Mouse (Mus musculus) testis, adult 2 months (tissue): ENCODE results near the gene Clec3a. TPM values are rescaled to one million over a fixed set of nuclear protein-coding genes. Genes with fewer than 3 reads are reported as not detected.
A peak's percentile ranks its signal among the peaks of the same experiment; 100 is the strongest.

Source experiments
- H3K27ac ChIP-seq: fragments of 200-500 bp; 2 replicates; pipeline ENCODE4 v1.5.1; 2012; ENCODE audit warnings: low read depth, low read length; ENCODE audit not compliant: control insufficient read depth, insufficient read depth
- H3K27me3 ChIP-seq: fragments of 200-500 bp; 2 replicates; pipeline ENCODE4 v1.6.1; 2012; ENCODE audit warnings: mild to moderate bottlenecking, low read length, moderate library complexity; ENCODE audit not compliant: control insufficient read depth, insufficient read depth
- H3K36me3 ChIP-seq: fragments of 200-500 bp; 2 replicates; pipeline ENCODE4 v1.6.1; 2012; ENCODE audit warnings: mild to moderate bottlenecking, low read length; ENCODE audit not compliant: control insufficient read depth, insufficient read depth
- H3K4me1 ChIP-seq: fragments of 200-500 bp; 2 replicates; pipeline ENCODE4 v1.6.1; 2012; ENCODE audit warnings: low read length; ENCODE audit not compliant: control insufficient read depth, insufficient read depth
- H3K4me3 ChIP-seq: fragments of 200-500 bp; 2 replicates; pipeline ENCODE4 v1.5.1; 2012; ENCODE audit warnings: low read depth, mild to moderate bottlenecking, low read length, moderate library complexity, mixed read lengths; ENCODE audit not compliant: control insufficient read depth
- CTCF ChIP-seq: fragments of 200-500 bp; IDR thresholded peaks from 2 replicates; pipeline ENCODE4 v1.5.1; 2012; ENCODE audit warnings: low read depth, mild to moderate bottlenecking, inconsistent platforms, low read length, moderate library complexity; ENCODE audit not compliant: control insufficient read depth, insufficient read depth, insufficient replicate concordance
- POLR2A ChIP-seq: fragments of 200-500 bp; IDR thresholded peaks from 2 replicates; pipeline ENCODE4 v1.6.1; 2012; ENCODE audit warnings: low read depth, mild to moderate bottlenecking, inconsistent platforms, low read length, moderate library complexity; ENCODE audit not compliant: control insufficient read depth
- polyA plus RNA-seq: library from polyadenylated mRNA; depleted of rRNA; stranded (reverse); fragments of >200 nt; gene quantifications from 2 replicates; pipeline ENCODE4 v1.2.3, GENCODE M21; 2012

The Clec3a gene
- polyA plus RNA-seq, 1 experiment = not detected

DNA sequence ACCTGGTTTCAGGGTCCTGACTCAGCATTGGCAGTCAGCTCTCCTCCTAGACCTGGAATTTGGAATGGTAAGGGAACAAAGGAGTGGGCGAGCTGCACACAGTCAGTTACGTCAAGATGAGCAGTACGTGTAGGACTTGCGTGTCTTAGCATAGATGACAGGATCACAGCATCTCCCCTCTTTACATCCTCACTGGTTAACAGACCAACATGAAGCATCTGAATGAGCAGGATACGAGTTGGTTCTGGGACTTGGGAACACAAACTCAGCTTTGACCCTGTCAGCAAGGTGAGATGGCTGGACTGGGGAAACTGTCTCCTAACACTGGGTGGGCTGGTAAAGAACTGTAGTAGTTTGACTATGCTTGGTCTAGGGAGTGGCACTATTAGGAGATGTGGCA, 18.6 kb upstream of the Clec3a start:
- Histone ChIP-seq H3K36me3 (no peaks in the 10 kb centered on the region), H3K27me3 (no peaks in the 10 kb centered on the region), H3K27ac (no peak overlapping the region), H3K4me1 (no peaks in the 10 kb centered on the region), H3K4me3 (no peak overlapping the region)
- TF ChIP-seq CTCF (no peak), POLR2A (no peak)

DNA sequence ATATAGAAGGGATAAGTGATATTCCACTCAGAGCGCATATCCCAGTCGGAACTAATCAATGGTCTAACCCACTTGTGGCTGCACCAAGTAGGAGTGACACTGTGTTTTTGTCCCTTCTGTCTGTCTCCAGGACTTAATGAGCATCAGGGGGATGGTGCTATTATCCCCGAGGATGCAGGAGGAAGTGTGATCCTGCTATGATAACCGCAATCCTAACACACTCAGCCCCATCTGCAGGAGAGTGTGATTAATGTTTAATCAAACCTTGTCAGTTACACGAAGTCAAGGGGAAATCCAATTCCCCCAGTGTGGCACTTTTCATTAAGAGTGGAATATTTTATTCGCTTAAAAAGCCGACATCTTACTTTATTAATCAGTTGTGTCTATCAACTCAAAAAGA, 16.2 kb upstream of the Clec3a start:
- Histone ChIP-seq H3K27me3 (no peaks in the 10 kb centered on the region), H3K4me3 (no peak overlapping the region), H3K27ac (no peak overlapping the region), H3K36me3 (no peaks in the 10 kb centered on the region), H3K4me1 (no peaks in the 10 kb centered on the region)
- no peak for TF ChIP-seq CTCF

DNA sequence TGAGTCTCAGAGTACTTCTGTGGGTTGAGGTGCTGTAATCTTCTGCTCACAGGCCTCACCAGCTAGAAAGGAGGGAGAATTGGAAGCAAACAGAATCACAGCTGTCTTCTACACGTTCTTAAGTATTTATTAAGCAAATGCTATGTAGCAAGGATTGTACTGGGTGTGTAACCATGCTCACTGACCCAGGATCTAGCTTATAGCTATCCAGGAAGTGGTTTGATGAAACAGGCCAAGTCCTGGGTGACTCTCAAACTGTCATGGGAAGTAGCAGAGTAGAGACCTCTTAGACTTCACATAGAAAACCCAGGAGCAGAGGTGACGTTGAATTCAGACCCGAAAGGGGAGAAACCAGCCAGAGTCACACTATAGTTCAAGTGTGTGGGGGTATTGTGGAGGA, 6.5 kb upstream of the Clec3a start:
- no peaks in the 10 kb centered on the region for H3K36me3 ChIP-seq
- no peak overlapping the region for H3K4me3 ChIP-seq
- TF ChIP-seq POLR2A (no peak), CTCF (no peak)
- no peaks in the 10 kb centered on the region for H3K27me3 ChIP-seq
- H3K4me1 ChIP-seq = no peaks in the 10 kb centered on the region
- H3K27ac ChIP-seq = no peak overlapping the region

DNA sequence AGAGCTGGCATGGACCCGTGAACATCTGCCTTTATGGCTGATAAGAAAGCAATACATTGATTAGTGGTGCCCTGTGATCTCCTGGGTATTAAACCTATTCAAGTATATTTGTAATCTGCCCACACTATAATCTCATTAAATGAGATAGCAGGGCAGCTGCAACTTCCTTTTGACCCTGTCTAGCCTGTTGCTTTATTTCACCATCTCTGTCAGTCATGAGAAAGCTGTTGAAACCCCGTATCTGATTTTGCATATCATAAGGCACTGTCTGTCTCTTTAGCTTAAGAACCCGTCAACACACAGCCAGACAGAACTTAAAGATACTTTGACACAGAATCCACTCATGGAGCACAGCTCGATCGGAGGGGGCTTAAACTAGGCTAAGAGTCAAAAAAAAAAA, 600 bp downstream of the Clec3a start:
- H3K4me3 ChIP-seq = no peak overlapping the region
- H3K4me1 ChIP-seq = no peaks in the 10 kb centered on the region
- H3K27me3 ChIP-seq = no peaks in the 10 kb centered on the region
- H3K27ac ChIP-seq = no peak overlapping the region
- no peaks in the 10 kb centered on the region for H3K36me3 ChIP-seq
- TF ChIP-seq CTCF (no peak), POLR2A (no peak)

DNA sequence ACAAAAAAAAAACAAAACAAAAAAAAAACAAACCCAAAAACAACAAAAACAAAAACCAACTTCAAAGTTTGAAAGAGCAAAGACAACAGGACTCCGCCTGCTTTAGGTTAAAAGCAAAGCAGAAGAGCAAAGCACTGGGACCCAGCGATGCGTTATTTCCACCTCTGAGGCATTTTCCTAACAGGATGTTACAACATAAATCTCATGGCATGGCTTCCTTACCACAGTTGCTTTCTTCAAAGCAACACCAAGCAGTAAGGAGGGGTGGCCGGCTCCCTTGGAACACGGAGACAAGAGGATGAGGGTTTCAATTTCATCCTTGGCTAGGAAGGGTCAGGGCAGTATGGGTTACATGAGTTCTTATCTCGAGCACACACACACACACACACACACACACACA, 1.0 kb downstream of the Clec3a start:
- no peaks in the 10 kb centered on the region for H3K27me3 ChIP-seq
- no peak overlapping the region for H3K4me3 ChIP-seq
- no peaks in the 10 kb centered on the region for H3K36me3 ChIP-seq
- no peak overlapping the region for H3K27ac ChIP-seq
- H3K4me1 ChIP-seq = no peaks in the 10 kb centered on the region
- TF ChIP-seq POLR2A (no peak), CTCF (no peak)

DNA sequence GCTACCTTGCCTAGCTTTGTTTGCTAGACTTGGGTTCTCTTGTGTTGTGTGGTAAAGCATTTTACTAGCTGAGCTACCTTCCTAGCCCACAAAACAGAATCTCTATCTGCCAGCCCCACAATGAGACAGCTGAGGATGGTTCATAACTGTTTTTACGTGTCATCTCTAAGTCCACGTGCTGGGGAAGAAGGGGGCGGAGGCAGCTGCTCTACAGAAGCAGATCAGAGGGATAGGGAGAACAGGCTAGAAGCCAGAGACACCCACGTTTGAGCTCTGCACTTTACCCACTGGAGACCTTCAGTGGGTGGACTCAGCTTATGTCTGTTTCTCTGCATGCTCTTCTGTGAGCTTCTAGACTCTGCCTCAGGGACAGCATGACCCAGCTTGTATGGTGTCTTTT, 3.7 kb downstream of the Clec3a start:
- TF ChIP-seq POLR2A (no peak), CTCF (no peak)
- Histone ChIP-seq H3K36me3 (no peaks in the 10 kb centered on the region), H3K27me3 (no peaks in the 10 kb centered on the region), H3K4me3 (no peak overlapping the region), H3K4me1 (no peaks in the 10 kb centered on the region), H3K27ac (no peak overlapping the region)

DNA sequence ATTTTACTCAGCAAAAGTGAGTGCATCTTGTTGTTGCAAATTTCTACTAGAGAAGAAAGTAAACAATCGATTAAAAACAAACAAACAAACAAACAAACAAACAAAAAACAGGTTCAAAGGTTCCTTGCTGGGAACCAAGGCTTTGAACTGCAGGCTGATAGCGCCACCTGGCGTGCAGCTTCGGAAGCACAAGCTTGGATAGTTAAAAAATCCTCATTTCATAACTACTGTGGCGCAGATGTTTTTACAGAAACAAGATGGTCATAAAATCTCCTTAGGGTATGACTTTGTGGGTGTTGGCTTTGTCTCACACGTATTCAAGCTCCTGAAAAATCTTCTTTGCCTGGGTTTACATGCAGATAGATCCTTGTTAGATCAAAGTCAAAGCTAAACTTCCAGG, 20.4 kb downstream of the Clec3a start:
- Histone ChIP-seq H3K27ac (no peak overlapping the region), H3K4me3 (no peak overlapping the region), H3K27me3 (no peaks in the 10 kb centered on the region), H3K4me1 (peaks cover 11% of the 10 kb centered on the region), H3K36me3 (no peaks in the 10 kb centered on the region)
- TF ChIP-seq CTCF = peak; percentile 94
- TF ChIP-seq POLR2A = no peak

DNA sequence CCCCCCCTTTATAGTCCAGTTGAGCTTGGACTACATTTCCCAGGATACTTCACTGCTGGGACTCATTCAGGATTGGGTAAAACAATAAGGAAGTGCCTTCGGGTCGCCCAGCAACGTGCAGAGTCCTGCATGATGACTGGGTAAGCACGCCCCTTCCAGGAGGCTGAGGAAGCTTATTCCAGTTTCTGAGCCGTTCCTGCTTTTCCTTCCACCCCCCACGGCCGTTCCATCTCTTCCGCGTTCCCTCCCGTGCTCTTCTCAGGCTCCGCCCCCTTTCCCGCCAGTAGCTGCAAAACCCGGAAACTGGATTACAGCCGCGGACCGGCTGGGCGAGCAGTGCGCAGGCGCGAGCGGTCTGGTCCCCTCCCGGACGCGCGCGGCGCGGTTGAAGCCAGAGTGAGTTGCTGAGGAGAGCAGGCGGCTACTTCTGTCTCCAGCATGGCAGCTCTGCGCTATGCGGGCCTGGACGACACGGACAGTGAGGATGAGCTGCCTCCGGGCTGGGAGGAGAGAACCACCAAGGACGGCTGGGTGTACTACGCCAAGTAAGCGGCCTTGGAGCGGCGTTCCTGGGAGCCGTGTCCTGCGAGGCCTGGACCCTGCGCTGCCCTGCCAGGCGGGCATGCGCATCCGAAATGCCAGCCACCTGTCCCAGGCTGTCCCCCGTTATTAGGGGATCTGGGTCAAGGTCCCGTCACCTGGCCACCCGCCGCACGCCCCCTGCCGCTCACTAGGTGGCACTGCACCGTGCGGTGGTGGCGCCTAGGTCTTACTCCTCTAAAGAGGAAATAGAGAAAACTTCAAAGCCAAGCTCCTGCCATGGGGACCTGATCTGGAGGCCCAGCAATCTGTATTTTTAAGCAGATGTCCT, 21.7 kb downstream of the Clec3a start, which contains the start of gene Wwox:
Gene Wwox (plus strand): TSS at position 322 of the 871 bp plus-strand sequence.
- TF ChIP-seq CTCF = peak; percentile 90
- TF ChIP-seq POLR2A = peak; percentile 65
- peak within 1 kb of the TSS; percentile 83 for H3K27ac ChIP-seq
- H3K4me1 ChIP-seq = peaks cover 11% of the 10 kb centered on the region

More for the DNA sequence above, 21.7 kb downstream of the Clec3a start, which contains the start of gene Wwox:
- no peaks in the 10 kb centered on the region for H3K27me3 ChIP-seq
- H3K36me3 ChIP-seq = no peaks in the 10 kb centered on the region
- H3K4me3 ChIP-seq = peak within 1 kb of the TSS; percentile 94
